Mouse (Mus musculus) layer of hippocampus, adult 8-10 months (tissue): Measurements from ENCODE around the gene Acan. TPM values are rescaled to one million over a fixed set of nuclear protein-coding genes. Genes with fewer than 3 reads are reported as not detected.
A peak's percentile ranks its signal among the peaks of the same experiment; 100 is the strongest.

Experiments
- DNase-seq, 2 experiments: peaks; one replicate each; pipeline ENCODE4 v3.0.0; 2022; ENCODE audit warnings: low spot score in 2 of 2
- total RNA-seq, 4 experiments: library from RNA; stranded (reverse); gene quantifications; 2 replicates each; pipeline ENCODE4 v1.2.4; 2022

Acan gene
- total RNA-seq, 4 experiments from 2014 or later = 3.0 to 4.4 (median 4.0) TPM

- DNase-seq = no peak
Measured at GRCm38 (mm10) chr7:79139328-79139824, 86.1 kb downstream of the Acan start.

- no peak for DNase-seq
Measured at GRCm38 (mm10) chr7:79139891-79140591, 86.8 kb downstream of the Acan start.

- DNase-seq = peak; percentile 64 to 85
Measured at GRCm38 (mm10) chr7:79140897-79141296, 87.6 kb downstream of the Acan start.

- DNase-seq = no peak
Measured at GRCm38 (mm10) chr7:79147011-79147837, 93.9 kb downstream of the Acan start.

GRCm38 (mm10) chr7:79147931-79148653 lies 94.8 kb downstream of the Acan start:
- DNase-seq = no peak

- DNase-seq = peak; percentile 66 to 69
Measured at GRCm38 (mm10) chr7:79148711-79149266, 95.5 kb downstream of the Acan start, which contains the start of gene Mfge8. Gene Mfge8, minus strand, starts transcription at chr7:79149060.

GRCm38 (mm10) chr7:79149522-79149921 lies 96.2 kb downstream of the Acan start:
- DNase-seq = no peak

- no peak for DNase-seq
Measured at GRCm38 (mm10) chr7:79159406-79159805, 106.1 kb downstream of the Acan start.

Other genes starting within 250 kb of the Acan start
- 1 to 10 TPM; 5.6 to 8.3 (median 6.5) TPM for gene Det1, start 206.2 kb upstream of the Acan start, total RNA-seq
- 10 to 100 TPM; 17.8 to 23.3 (median 21.7) TPM for gene Aen, start 157.6 kb upstream of the Acan start, total RNA-seq
- gene Isg20, start 140.1 kb upstream of the Acan start, total RNA-seq = 1 to 10 TPM in 2 of 4 experiments, under 1 TPM in 1, not detected in 1; 0.83 to 1.4 (median 1.0) TPM
- 1 to 10 TPM; 1.6 to 3.0 (median 1.9) TPM for gene Hapln3, start 77.5 kb downstream of the Acan start, total RNA-seq
- 100 to 1,000 TPM; 152 to 176 (median 163) TPM for gene Mfge8, start 95.6 kb downstream of the Acan start, total RNA-seq
- 10 to 100 TPM; 66.3 to 80.7 (median 73.3) TPM for gene Abhd2, start 219.7 kb downstream of the Acan start, total RNA-seq